ENCODE assay signal across 28 mouse cellular contexts in genomic region chr19:31431411-31431810, GRCm38 (mm10).
"Had no signal": no experiment of that assay in that cellular context is flagged by ENCODE, and none has a peak within 500 bp of the region (broad histone marks: within the 10 kb centered on the region; RNA-seq: fewer than 3 reads in every experiment).

No protein-coding gene starts in this region.

- H3K9ac ChIP-seq: embryonic facial prominence, embryonic 12.5 days; embryonic facial prominence, embryonic 13.5 days; embryonic facial prominence, embryonic 15.5 days; forebrain, embryonic 12.5 days; forebrain, embryonic 13.5 days; forebrain, embryonic 15.5 days; forebrain, postnatal 0 days had no signal

- H3K9me3 ChIP-seq: embryonic facial prominence, embryonic 10.5 days; embryonic facial prominence, embryonic 12.5 days; embryonic facial prominence, embryonic 13.5 days; embryonic facial prominence, embryonic 15.5 days; forebrain, embryonic 10.5 days; forebrain, embryonic 12.5 days; forebrain, embryonic 13.5 days; forebrain, embryonic 15.5 days had no signal

- H3K27me3 ChIP-seq: embryonic facial prominence, embryonic 12.5 days; embryonic facial prominence, embryonic 13.5 days; embryonic facial prominence, embryonic 15.5 days; forebrain, embryonic 12.5 days; forebrain, embryonic 13.5 days; forebrain, embryonic 15.5 days had no signal

- H3K4me1 ChIP-seq: embryonic facial prominence, embryonic 12.5 days; embryonic facial prominence, embryonic 13.5 days; embryonic facial prominence, embryonic 15.5 days; forebrain, embryonic 12.5 days; forebrain, embryonic 13.5 days; forebrain, embryonic 15.5 days had no signal

- DNase-seq: cerebellum, adult 18-20 months; cerebellum, adult 2 months; cerebellum, adult 8-10 months; cerebellum, adult 9-10 months; cerebellum, adult 9-11 months; cerebellum, postnatal 10 days; cerebellum, postnatal 14 days; cerebellum, postnatal 25 days; cerebellum, postnatal 36 days; embryo, embryonic 11 days; forebrain, postnatal 0 days; gastrocnemius, adult 2 months; gastrocnemius, postnatal 10 days; gastrocnemius, postnatal 14 days; gastrocnemius, postnatal 25 days; gastrocnemius, postnatal 36 days; heart, adult 11 months had no signal

- H3K4me3 ChIP-seq: embryonic facial prominence, embryonic 10.5 days; embryonic facial prominence, embryonic 12.5 days; embryonic facial prominence, embryonic 13.5 days; embryonic facial prominence, embryonic 15.5 days; erythroblast, embryonic 14.5 days; forebrain, embryonic 10.5 days; forebrain, embryonic 12.5 days; forebrain, embryonic 13.5 days; forebrain, embryonic 15.5 days; gastrocnemius, adult 2 months had no signal

- H3K36me3 ChIP-seq: embryonic facial prominence, embryonic 10.5 days; embryonic facial prominence, embryonic 12.5 days; embryonic facial prominence, embryonic 13.5 days; embryonic facial prominence, embryonic 15.5 days; forebrain, embryonic 10.5 days; forebrain, embryonic 12.5 days; forebrain, embryonic 15.5 days had no signal

- H3K4me2 ChIP-seq: embryonic facial prominence, embryonic 12.5 days; embryonic facial prominence, embryonic 13.5 days; embryonic facial prominence, embryonic 15.5 days; forebrain, embryonic 12.5 days; forebrain, embryonic 13.5 days; forebrain, embryonic 15.5 days had no signal

- ATAC-seq: forebrain, embryonic 13.5 days; forebrain, embryonic 14.5 days; forebrain, embryonic 15.5 days; forebrain, embryonic 16.5 days; forebrain, postnatal 0 days had no signal

- H3K27ac ChIP-seq: embryonic facial prominence, embryonic 10.5 days; embryonic facial prominence, embryonic 12.5 days; embryonic facial prominence, embryonic 13.5 days; embryonic facial prominence, embryonic 15.5 days; forebrain, embryonic 10.5 days; forebrain, embryonic 12.5 days; forebrain, embryonic 13.5 days; forebrain, embryonic 15.5 days; gastrocnemius, adult 2 months had no signal
